In genomic region chr6:100869909-100870308, GRCm38 (mm10) we compare ENCODE assay signal across 17 mouse cellular contexts.
"Had no signal": no experiment of that assay in that cellular context is flagged by ENCODE, and none has a peak within 500 bp of the region (broad histone marks: within the 10 kb centered on the region; RNA-seq: fewer than 3 reads in every experiment).

No protein-coding gene starts in this region.

- H3K4me2 ChIP-seq: liver, embryonic 13.5 days; liver, embryonic 15.5 days; lung, embryonic 14.5 days; midbrain, embryonic 12.5 days; neural tube, embryonic 12.5 days; stomach, embryonic 15.5 days had no signal

- ATAC-seq: midbrain, embryonic 16.5 days had no signal

- H3K4me1 ChIP-seq: liver, embryonic 13.5 days; liver, embryonic 15.5 days; midbrain, embryonic 10.5 days; midbrain, embryonic 12.5 days; neural tube, embryonic 12.5 days; stomach, embryonic 15.5 days had no signal

- H3K4me3 ChIP-seq: liver, embryonic 13.5 days; liver, embryonic 15.5 days; midbrain, embryonic 10.5 days; midbrain, embryonic 12.5 days; neural tube, embryonic 12.5 days; stomach, embryonic 15.5 days had no signal

- H3K27ac ChIP-seq: liver, embryonic 13.5 days; liver, embryonic 15.5 days; midbrain, embryonic 10.5 days; midbrain, embryonic 12.5 days; neural tube, embryonic 12.5 days; stomach, embryonic 15.5 days; stomach, postnatal 0 days had no signal

- H3K27me3 ChIP-seq: liver, embryonic 13.5 days; liver, embryonic 15.5 days; midbrain, embryonic 12.5 days; neural tube, embryonic 12.5 days; stomach, embryonic 15.5 days had no signal

- H3K9me3 ChIP-seq: liver, embryonic 13.5 days; liver, embryonic 15.5 days; midbrain, embryonic 10.5 days; midbrain, embryonic 12.5 days; neural tube, embryonic 12.5 days; stomach, embryonic 15.5 days had no signal

- DNase-seq: liver, embryonic 13.5 days; lung, adult 18-20 months; lung, embryonic 14.5 days; lung, postnatal 10 days; lung, postnatal 4 days; midbrain, embryonic 14.5 days; right cerebral cortex, postnatal 14 days; thymus, adult 2 months; thymus, postnatal 25 days; thymus, postnatal 4 days had no signal

- H3K9ac ChIP-seq: liver, embryonic 13.5 days; liver, embryonic 15.5 days; lung, embryonic 14.5 days; midbrain, embryonic 12.5 days; neural tube, embryonic 12.5 days; stomach, embryonic 15.5 days had no signal
